Mouse (Mus musculus) embryonic facial prominence, embryonic 10.5 days (tissue): ENCODE data around the gene Olfr148. TPM values are rescaled to one million over a fixed set of nuclear protein-coding genes. Genes with fewer than 3 reads are reported as not detected.

ENCODE experiments used
- DNase-seq: peaks from one replicate; pipeline ENCODE4 v3.0.0-alpha.2; 2017; ENCODE audit warnings: low spot score
- H3K27ac ChIP-seq: fragments of 300-500 bp; sonication (generic); replicated peaks from 2 replicates; pipeline ENCODE4 v1.5.1; 2016; ENCODE audit warnings: mild to moderate bottlenecking
- H3K27me3 ChIP-seq: fragments of 300-500 bp; sonication (generic); replicated peaks from 2 replicates; pipeline ENCODE4 v1.6.1; 2016; ENCODE audit warnings: low read depth, mild to moderate bottlenecking; ENCODE audit not compliant: poor library complexity, severe bottlenecking
- H3K36me3 ChIP-seq: fragments of 300-500 bp; sonication (generic); replicated peaks from 2 replicates; pipeline ENCODE4 v1.6.1; 2016; ENCODE audit warnings: mild to moderate bottlenecking, moderate library complexity
- H3K4me1 ChIP-seq: fragments of 300-500 bp; sonication (generic); 2 replicates; pipeline ENCODE4 v1.6.1; 2016
- H3K4me3 ChIP-seq: fragments of 300-500 bp; sonication (generic); 2 replicates; pipeline ENCODE4 v1.5.1; 2016; ENCODE audit warnings: mild to moderate bottlenecking, moderate library complexity
- H3K9me3 ChIP-seq: fragments of 300-500 bp; sonication (generic); 2 replicates; pipeline ENCODE4 v1.6.1; 2016; ENCODE audit warnings: mild to moderate bottlenecking
- WGBS: fragments of 180-500 bp; shearing (Covaris S2); methylation state at CpG from one replicate; pipeline ENCODE4 v1.1.7; 2016; 5-methylcytosine and 5-hydroxymethylcytosine counted together
- polyA plus RNA-seq: library from polyadenylated mRNA; unstranded; fragments of >200 nt; fragmentation: Nextera tagmentation; extraction: Ambion mirVana; gene quantifications from 2 replicates; pipeline ENCODE4 v1.2.1, GENCODE M21; 2016

Gene Olfr148
- polyA plus RNA-seq, 1 experiment from 2014 or later, result not detected

GRCm38 (mm10) chr9:39633913-39634594 lies 23.6 kb downstream of the Olfr148 start:
- no peak for DNase-seq
- Histone ChIP-seq H3K4me3 (no peak overlapping the region), H3K27ac (no peak overlapping the region), H3K27me3 (no peaks in the 10 kb centered on the region), H3K4me1 (no peaks in the 10 kb centered on the region), H3K36me3 (no peaks in the 10 kb centered on the region), H3K9me3 (no peaks in the 10 kb centered on the region)
- 42% methylated on average over 4 of the region's 4 CpGs for whole genome bisulfite sequencing

GRCm38 (mm10) chr9:39644785-39645184 lies 34.3 kb downstream of the Olfr148 start, which contains the start of gene Olfr961:
Gene Olfr961 (plus strand): TSS chr9:39645085.
- H3K27ac ChIP-seq, result no peak within 1 kb of the TSS
- H3K27me3 ChIP-seq, result no peaks in the 10 kb centered on the region
- no peak for DNase-seq
- H3K9me3 ChIP-seq, result no peaks in the 10 kb centered on the region
- H3K4me1 ChIP-seq, result no peaks in the 10 kb centered on the region
- no peaks in the 10 kb centered on the region for H3K36me3 ChIP-seq
- no peak within 1 kb of the TSS for H3K4me3 ChIP-seq

GRCm38 (mm10) chr9:39647382-39647781 lies 36.9 kb downstream of the Olfr148 start:
- no peaks in the 10 kb centered on the region for H3K27me3 ChIP-seq
- H3K4me1 ChIP-seq, result no peaks in the 10 kb centered on the region
- no peak overlapping the region for H3K27ac ChIP-seq
- 94% methylated on average over 4 of the region's 4 CpGs for WGBS
- DNase-seq, result no peak
- no peak overlapping the region for H3K4me3 ChIP-seq
- no peaks in the 10 kb centered on the region for H3K9me3 ChIP-seq
- no peaks in the 10 kb centered on the region for H3K36me3 ChIP-seq

- no peak overlapping the region for H3K27ac ChIP-seq
- no peak overlapping the region for H3K4me3 ChIP-seq
- H3K27me3 ChIP-seq, result no peaks in the 10 kb centered on the region
- WGBS, result 81% methylated on average over 6 of the region's 6 CpGs
- DNase-seq, result no peak
- no peaks in the 10 kb centered on the region for H3K4me1 ChIP-seq
- no peaks in the 10 kb centered on the region for H3K9me3 ChIP-seq
- no peaks in the 10 kb centered on the region for H3K36me3 ChIP-seq
These were observed 44.4 kb downstream of the Olfr148 start for GRCm38 (mm10) chr9:39654756-39655396.

Other genes starting within 250 kb of the Olfr148 start
- not detected in 2 replicates for gene Olfr951, start 223.2 kb upstream of the Olfr148 start, polyA plus RNA-seq
- not detected in 2 replicates for gene Olfr952, start 183.5 kb upstream of the Olfr148 start, polyA plus RNA-seq
- gene Olfr954, start 154.0 kb upstream of the Olfr148 start, polyA plus RNA-seq, result not detected in 2 replicates
- gene Olfr955, start 138.7 kb upstream of the Olfr148 start, polyA plus RNA-seq, result not detected in 2 replicates
- gene Olfr44, start 116.7 kb upstream of the Olfr148 start, polyA plus RNA-seq, result not detected in 2 replicates
- gene Olfr957, start 94.8 kb upstream of the Olfr148 start, polyA plus RNA-seq, result not detected in 2 replicates
- gene Olfr958, start 56.6 kb upstream of the Olfr148 start, polyA plus RNA-seq, result not detected in 2 replicates
- gene Olfr959, start 35.1 kb upstream of the Olfr148 start, polyA plus RNA-seq, result not detected in 2 replicates
- gene AW551984, start 6.3 kb upstream of the Olfr148 start, polyA plus RNA-seq, result 6.8 and 10.4 TPM in 2 replicates
- not detected in 2 replicates for gene Olfr960, start 10.7 kb downstream of the Olfr148 start, polyA plus RNA-seq
- not detected in 2 replicates for gene Olfr961, start 34.4 kb downstream of the Olfr148 start, polyA plus RNA-seq
- not detected in 2 replicates for gene Olfr963, start 56.5 kb downstream of the Olfr148 start, polyA plus RNA-seq
- 0.05 TPM in 1 of 2 replicates, not detected in the other for gene Olfr149, start 96.5 kb downstream of the Olfr148 start, polyA plus RNA-seq
- not detected in 2 replicates for gene Olfr965, start 100.7 kb downstream of the Olfr148 start, polyA plus RNA-seq
- gene Olfr150, start 120.3 kb downstream of the Olfr148 start, polyA plus RNA-seq, result not detected in 2 replicates
- gene Olfr967, start 135.6 kb downstream of the Olfr148 start, polyA plus RNA-seq, result not detected in 2 replicates
- not detected in 2 replicates for gene Olfr968, start 172.6 kb downstream of the Olfr148 start, polyA plus RNA-seq
- not detected in 2 replicates for gene Olfr969, start 180.3 kb downstream of the Olfr148 start, polyA plus RNA-seq
- not detected in 2 replicates for gene Olfr970, start 198.2 kb downstream of the Olfr148 start, polyA plus RNA-seq
- not detected in 2 replicates for gene Olfr971, start 226.2 kb downstream of the Olfr148 start, polyA plus RNA-seq